Mouse (Mus musculus): ENCODE measurements around the gene Naa16. TPM values are rescaled to one million over a fixed set of nuclear protein-coding genes. Genes with fewer than 3 reads are reported as not detected.

Naa16 gene
- total and polyA plus RNA-seq, 2 experiments from 2014 or later: 1.6 to 14.8 TPM

- H3K27me3 ChIP-seq (ENCODE audit: control insufficient read depth, insufficient read depth, low read length): no peaks in the 10 kb centered on the region
- H3K4me1 ChIP-seq (ENCODE audit: control insufficient read depth, insufficient read depth): no peaks in the 10 kb centered on the region
- no peaks in the 10 kb centered on the region for H3K9me3 ChIP-seq (replicated peaks; ENCODE audit: control insufficient read depth, low read length)
- H3K27ac ChIP-seq (ENCODE audit: low read depth): no peak overlapping the region
- TF ChIP-seq CTCF (IDR thresholded peaks at IDR 0.05; ENCODE audit: low read depth): no peak
- no peak for TF ChIP-seq EP300 (IDR thresholded peaks at IDR 0.05; ENCODE audit: low read depth)
- 31% methylated on average over 2 of the region's 2 CpGs for WGBS
- no peak overlapping the region for H3K9ac ChIP-seq (replicated peaks; ENCODE audit: low read depth, low read length)
- H3K4me3 ChIP-seq (ENCODE audit: low read depth, low read length): no peak overlapping the region
- peaks cover 44% of the 10 kb centered on the region for H3K36me3 ChIP-seq (replicated peaks; ENCODE audit: control insufficient read depth, insufficient read depth, low read length)
- no peak overlapping the region for H3K4me2 ChIP-seq (ENCODE audit: low read depth, low read length)
- ATAC-seq (ENCODE audit: insufficient read depth, low read depth): no peak
- DNase-seq (ENCODE audit: low spot score): no peak
These were observed 32.5 kb downstream of the Naa16 start for GRCm38 (mm10) chr14:79358055-79358454.

- H3K4me2 ChIP-seq (ENCODE audit: low read depth, low read length): no peak overlapping the region
- no peaks in the 10 kb centered on the region for H3K4me1 ChIP-seq (ENCODE audit: control insufficient read depth, insufficient read depth)
- ATAC-seq (ENCODE audit: insufficient read depth, low read depth) (no peak), DNase-seq (ENCODE audit: low spot score) (no peak)
- H3K4me3 ChIP-seq (ENCODE audit: low read depth, low read length): no peak overlapping the region
- peaks cover 5% of the 10 kb centered on the region; the same call in 1 of the 2 replicates for H3K9me3 ChIP-seq (replicated peaks; ENCODE audit: control insufficient read depth, low read length)
- H3K36me3 ChIP-seq (replicated peaks; ENCODE audit: control insufficient read depth, insufficient read depth, low read length): peaks cover 49% of the 10 kb centered on the region
- H3K27me3 ChIP-seq (ENCODE audit: control insufficient read depth, insufficient read depth, low read length): no peaks in the 10 kb centered on the region
- TF ChIP-seq CTCF (IDR thresholded peaks at IDR 0.05; ENCODE audit: low read depth) (no peak), EP300 (IDR thresholded peaks at IDR 0.05; ENCODE audit: low read depth) (no peak)
- WGBS: 43% methylated on average over 3 of the region's 3 CpGs
- H3K9ac ChIP-seq (replicated peaks; ENCODE audit: low read depth, low read length): no peak overlapping the region
- H3K27ac ChIP-seq (ENCODE audit: low read depth): no peak overlapping the region
These were observed 44.2 kb downstream of the Naa16 start for GRCm38 (mm10) chr14:79346384-79346783.

DNA sequence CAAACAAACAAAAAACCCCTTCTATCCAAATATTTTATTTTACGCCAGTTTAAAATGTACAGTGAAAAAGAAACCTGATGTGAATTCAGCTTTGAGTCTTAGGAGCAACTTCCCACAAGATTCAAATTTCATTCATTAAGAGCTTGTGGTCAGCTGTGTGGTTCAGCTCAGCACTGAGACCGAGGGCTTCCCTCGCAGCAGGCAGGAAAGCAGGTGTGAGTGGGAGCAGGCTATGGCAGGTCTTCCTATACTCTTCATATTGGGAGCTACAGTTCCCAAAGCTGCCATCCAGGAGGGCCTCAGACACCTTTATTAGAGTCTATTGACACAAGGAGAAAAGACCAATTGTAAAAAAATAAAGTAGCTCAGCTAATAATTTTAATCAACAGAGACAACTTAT, 55.0 kb downstream of the Naa16 start:
- H3K27me3 ChIP-seq (ENCODE audit: control insufficient read depth, insufficient read depth, low read length): no peaks in the 10 kb centered on the region
- ATAC-seq (ENCODE audit: insufficient read depth, low read depth) (no peak), DNase-seq (ENCODE audit: low spot score) (no peak)
- TF ChIP-seq CTCF (IDR thresholded peaks at IDR 0.05; ENCODE audit: low read depth): no peak
- no peak for TF ChIP-seq EP300 (IDR thresholded peaks at IDR 0.05; ENCODE audit: low read depth)
- no peaks in the 10 kb centered on the region for H3K9me3 ChIP-seq (replicated peaks; ENCODE audit: control insufficient read depth, low read length)
- H3K4me1 ChIP-seq (ENCODE audit: control insufficient read depth, insufficient read depth): peaks cover 12% of the 10 kb centered on the region
- no peak overlapping the region for H3K4me3 ChIP-seq (ENCODE audit: low read depth, low read length)
- WGBS: 93% methylated on average over 3 of the region's 3 CpGs
- H3K36me3 ChIP-seq (replicated peaks; ENCODE audit: control insufficient read depth, insufficient read depth, low read length): peaks cover 49% of the 10 kb centered on the region
- H3K9ac ChIP-seq (replicated peaks; ENCODE audit: low read depth, low read length): no peak overlapping the region
- H3K4me2 ChIP-seq (ENCODE audit: low read depth, low read length): no peak overlapping the region
- no peak overlapping the region for H3K27ac ChIP-seq (ENCODE audit: low read depth)

GRCm38 (mm10) chr14:79331936-79332335, 58.6 kb downstream of the Naa16 start:
- peaks cover 26% of the 10 kb centered on the region for H3K36me3 ChIP-seq (replicated peaks; ENCODE audit: control insufficient read depth, insufficient read depth, low read length)
- WGBS: 16% methylated on average over 7 of the region's 7 CpGs
- peak; percentile 52 for ATAC-seq (ENCODE audit: insufficient read depth, low read depth)
- no peak overlapping the region for H3K9ac ChIP-seq (replicated peaks; ENCODE audit: low read depth, low read length)
- peaks cover 12% of the 10 kb centered on the region for H3K4me1 ChIP-seq (ENCODE audit: control insufficient read depth, insufficient read depth)
- no peak overlapping the region for H3K4me2 ChIP-seq (ENCODE audit: low read depth, low read length)
- DNase-seq (ENCODE audit: low spot score): peak; percentile 34
- peak overlapping the region; percentile 40 for H3K27ac ChIP-seq (ENCODE audit: low read depth)
- H3K9me3 ChIP-seq (replicated peaks; ENCODE audit: control insufficient read depth, low read length): no peaks in the 10 kb centered on the region
- TF ChIP-seq EP300 (IDR thresholded peaks at IDR 0.05; ENCODE audit: low read depth) (no peak), CTCF (IDR thresholded peaks at IDR 0.05; ENCODE audit: low read depth) (no peak)
- no peak overlapping the region for H3K4me3 ChIP-seq (ENCODE audit: low read depth, low read length)
- H3K27me3 ChIP-seq (ENCODE audit: control insufficient read depth, insufficient read depth, low read length): no peaks in the 10 kb centered on the region

DNA sequence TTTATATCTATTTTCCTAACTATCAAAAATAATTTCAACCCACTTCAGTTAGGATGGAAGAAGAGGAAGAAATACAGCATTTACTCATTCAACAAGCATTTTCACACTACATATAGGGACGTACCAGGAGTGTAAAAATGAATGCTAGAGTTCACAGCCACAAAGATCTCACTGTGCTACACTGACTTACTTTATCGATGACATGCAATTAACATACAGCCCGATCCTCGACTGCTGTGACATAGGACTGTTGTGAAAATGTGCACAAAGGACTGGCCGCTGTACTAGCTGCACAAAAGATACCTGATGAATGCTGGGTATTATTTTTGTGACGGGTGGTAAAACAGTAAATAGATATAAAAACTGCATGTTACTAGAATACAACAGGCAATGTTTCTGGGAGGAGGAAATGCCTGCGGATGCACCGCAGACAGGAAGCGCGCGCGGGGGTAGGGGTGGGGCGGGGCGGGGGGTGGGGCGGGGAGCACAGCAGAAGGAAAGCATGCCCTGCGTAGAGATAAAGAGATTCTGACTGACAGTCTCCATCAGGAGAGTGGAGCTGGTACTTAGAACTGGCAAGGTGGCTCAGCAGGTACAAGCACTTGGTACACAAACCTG, 59.5 kb downstream of the Naa16 start:
- Histone ChIP-seq H3K27ac (ENCODE audit: low read depth) (peak overlapping the region; percentile 40), H3K4me3 (ENCODE audit: low read depth, low read length) (peak overlapping the region; percentile 31), H3K4me2 (ENCODE audit: low read depth, low read length) (peak overlapping the region; percentile 52), H3K36me3 (replicated peaks; ENCODE audit: control insufficient read depth, insufficient read depth, low read length) (peaks cover 17% of the 10 kb centered on the region), H3K9ac (replicated peaks; ENCODE audit: low read depth, low read length) (no peak overlapping the region), H3K27me3 (ENCODE audit: control insufficient read depth, insufficient read depth, low read length) (no peaks in the 10 kb centered on the region), H3K9me3 (replicated peaks; ENCODE audit: control insufficient read depth, low read length) (no peaks in the 10 kb centered on the region), H3K4me1 (ENCODE audit: control insufficient read depth, insufficient read depth) (peaks cover 12% of the 10 kb centered on the region)
- no peak for TF ChIP-seq CTCF (IDR thresholded peaks at IDR 0.05; ENCODE audit: low read depth)
- no peak for TF ChIP-seq EP300 (IDR thresholded peaks at IDR 0.05; ENCODE audit: low read depth)
- DNase-seq (ENCODE audit: low spot score): no peak
- 45% methylated on average over 16 of the region's 16 CpGs for WGBS
- peak; percentile 51 for ATAC-seq (ENCODE audit: insufficient read depth, low read depth)

GRCm38 (mm10) chr14:79327033-79327432, 63.5 kb downstream of the Naa16 start:
- Histone ChIP-seq H3K4me3 (ENCODE audit: low read depth, low read length) (no peak overlapping the region), H3K36me3 (replicated peaks; ENCODE audit: control insufficient read depth, insufficient read depth, low read length) (no peaks in the 10 kb centered on the region), H3K9ac (replicated peaks; ENCODE audit: low read depth, low read length) (no peak overlapping the region), H3K9me3 (replicated peaks; ENCODE audit: control insufficient read depth, low read length) (no peaks in the 10 kb centered on the region), H3K27me3 (ENCODE audit: control insufficient read depth, insufficient read depth, low read length) (no peaks in the 10 kb centered on the region), H3K27ac (ENCODE audit: low read depth) (no peak overlapping the region), H3K4me2 (ENCODE audit: low read depth, low read length) (no peak overlapping the region), H3K4me1 (ENCODE audit: control insufficient read depth, insufficient read depth) (peaks cover 8% of the 10 kb centered on the region)
- 20% methylated on average over 5 of the region's 5 CpGs for WGBS
- ATAC-seq (ENCODE audit: insufficient read depth, low read depth) (no peak), DNase-seq (ENCODE audit: low spot score) (peak; percentile 18)
- TF ChIP-seq EP300 (IDR thresholded peaks at IDR 0.05; ENCODE audit: low read depth) (no peak), CTCF (IDR thresholded peaks at IDR 0.05; ENCODE audit: low read depth) (peak; percentile 61)

Measured in heart, postnatal 0 days (tissue).